Mouse (Mus musculus) neural tube, embryonic 14.5 days (tissue): ENCODE measurements around the gene Slc27a3. TPM values are rescaled to one million over a fixed set of nuclear protein-coding genes. Genes with fewer than 3 reads are reported as not detected.
A peak's percentile ranks its signal among the peaks of the same experiment; 100 is the strongest.

Experiments
- ATAC-seq: fragments of 200-750 bp; cut with Nextera tagmentation; 2 replicates; pipeline ENCODE4 v1.8.0; 2017; ENCODE audit warnings: low read depth, mild to moderate bottlenecking, moderate TSS enrichment, moderate library complexity
- H3K27ac ChIP-seq: fragments of 300-500 bp; sonication (generic); 2 replicates; pipeline ENCODE4 v1.5.1; 2014; ENCODE audit warnings: low read depth, mild to moderate bottlenecking, control low read depth, low read length, moderate library complexity, mixed read lengths
- H3K27me3 ChIP-seq: fragments of 300-500 bp; sonication (generic); 2 replicates; pipeline ENCODE4 v1.6.1; 2014; ENCODE audit warnings: low read length; ENCODE audit not compliant: control insufficient read depth, insufficient read depth
- H3K36me3 ChIP-seq: fragments of 300-500 bp; sonication (generic); 2 replicates; pipeline ENCODE4 v1.6.1; 2014; ENCODE audit warnings: low read length, mixed read lengths; ENCODE audit not compliant: control insufficient read depth, insufficient read depth
- H3K4me1 ChIP-seq: fragments of 300-500 bp; sonication (generic); 2 replicates; pipeline ENCODE4 v1.6.1; 2014; ENCODE audit warnings: low read length; ENCODE audit not compliant: control insufficient read depth, insufficient read depth
- H3K4me2 ChIP-seq: fragments of 300-500 bp; sonication (generic); 2 replicates; pipeline ENCODE4 v1.6.1; 2014; ENCODE audit warnings: mild to moderate bottlenecking, low read depth, low read length, control low read depth
- H3K4me3 ChIP-seq: fragments of 300-500 bp; sonication (generic); 2 replicates; pipeline ENCODE4 v1.5.1; 2014; ENCODE audit warnings: low read depth, low read length, control low read depth, mixed read lengths
- H3K9ac ChIP-seq: fragments of 300-500 bp; sonication (generic); replicated peaks from 2 replicates; pipeline ENCODE4 v1.6.1; 2014; ENCODE audit warnings: low read depth, mild to moderate bottlenecking, control low read depth, low read length, mixed read lengths
- H3K9me3 ChIP-seq: fragments of 300-500 bp; sonication (generic); 2 replicates; pipeline ENCODE4 v1.6.1; 2016; ENCODE audit warnings: low read length; ENCODE audit not compliant: control insufficient read depth
- WGBS: fragments of 180-500 bp; shearing (Covaris S2); extraction: QIAGEN DNeasy Blood & Tissue Kit; methylation state at CpG from one replicate; pipeline ENCODE4 v1.1.7; 2014; 5-methylcytosine and 5-hydroxymethylcytosine counted together
- polyA plus RNA-seq: library from polyadenylated mRNA; unstranded; fragments of >200 nt; fragmentation: Nextera tagmentation; extraction: Ambion mirVana; gene quantifications from 2 replicates; pipeline ENCODE4 v1.2.1, GENCODE M21; 2014

The Slc27a3 gene
- polyA plus RNA-seq, 1 experiment from 2014 or later, result 21.7 TPM

GRCm38 (mm10) chr3:90404121-90404520 lies 14.4 kb upstream of the Slc27a3 start:
- Histone ChIP-seq H3K4me3 (no peak overlapping the region), H3K9ac (no peak overlapping the region), H3K27me3 (no peaks in the 10 kb centered on the region), H3K27ac (no peak overlapping the region), H3K36me3 (peaks cover 91% of the 10 kb centered on the region), H3K9me3 (no peaks in the 10 kb centered on the region), H3K4me1 (no peaks in the 10 kb centered on the region), H3K4me2 (no peak overlapping the region)
- ATAC-seq, result no peak
- 92% methylated on average over 3 of the region's 3 CpGs for WGBS

GRCm38 (mm10) chr3:90400993-90401392 lies 11.3 kb upstream of the Slc27a3 start:
- Histone ChIP-seq H3K4me3 (no peak overlapping the region), H3K36me3 (peaks cover 79% of the 10 kb centered on the region), H3K9me3 (no peaks in the 10 kb centered on the region), H3K27ac (no peak overlapping the region), H3K9ac (no peak overlapping the region), H3K4me1 (no peaks in the 10 kb centered on the region), H3K27me3 (no peaks in the 10 kb centered on the region), H3K4me2 (no peak overlapping the region)
- ATAC-seq, result no peak
- WGBS, result 89% methylated on average over 4 of the region's 4 CpGs

GRCm38 (mm10) chr3:90395629-90396028 lies 5.9 kb upstream of the Slc27a3 start:
- WGBS, result 93% methylated on average over 3 of the region's 3 CpGs
- H3K4me2 ChIP-seq, result no peak overlapping the region
- no peak for ATAC-seq
- no peak overlapping the region for H3K27ac ChIP-seq
- no peak overlapping the region for H3K9ac ChIP-seq
- peaks cover 3% of the 10 kb centered on the region for H3K4me1 ChIP-seq
- H3K36me3 ChIP-seq, result peaks cover 73% of the 10 kb centered on the region
- H3K9me3 ChIP-seq, result no peaks in the 10 kb centered on the region
- no peaks in the 10 kb centered on the region for H3K27me3 ChIP-seq
- no peak overlapping the region for H3K4me3 ChIP-seq

- H3K9ac ChIP-seq, result no peak overlapping the region
- no peak overlapping the region for H3K27ac ChIP-seq
- H3K9me3 ChIP-seq, result no peaks in the 10 kb centered on the region
- H3K4me3 ChIP-seq, result no peak overlapping the region
- no peaks in the 10 kb centered on the region for H3K27me3 ChIP-seq
- ATAC-seq, result no peak
- H3K4me2 ChIP-seq, result no peak overlapping the region
- H3K36me3 ChIP-seq, result peaks cover 52% of the 10 kb centered on the region
- WGBS, result 95% methylated on average over 3 of the region's 3 CpGs
- peaks cover 24% of the 10 kb centered on the region for H3K4me1 ChIP-seq
These were observed 2.9 kb upstream of the Slc27a3 start for GRCm38 (mm10) chr3:90392661-90393060.

- no peak overlapping the region for H3K9ac ChIP-seq
- H3K4me2 ChIP-seq, result no peak overlapping the region
- H3K36me3 ChIP-seq, result peaks cover 52% of the 10 kb centered on the region
- 95% methylated on average over 8 of the region's 8 CpGs for WGBS
- H3K4me3 ChIP-seq, result no peak overlapping the region
- H3K4me1 ChIP-seq, result peaks cover 29% of the 10 kb centered on the region
- no peak overlapping the region for H3K27ac ChIP-seq
- no peaks in the 10 kb centered on the region for H3K9me3 ChIP-seq
- no peak for ATAC-seq
- H3K27me3 ChIP-seq, result no peaks in the 10 kb centered on the region
These were observed 2.2 kb upstream of the Slc27a3 start for GRCm38 (mm10) chr3:90391941-90392340.

- 82% methylated on average over 4 of the region's 4 CpGs for WGBS
- peaks cover 29% of the 10 kb centered on the region for H3K4me1 ChIP-seq
- no peak overlapping the region for H3K4me3 ChIP-seq
- H3K4me2 ChIP-seq, result no peak overlapping the region
- no peak for ATAC-seq
- H3K36me3 ChIP-seq, result peaks cover 42% of the 10 kb centered on the region
- no peaks in the 10 kb centered on the region for H3K9me3 ChIP-seq
- H3K27ac ChIP-seq, result no peak overlapping the region; the same call in 1 of the 2 replicates
- H3K27me3 ChIP-seq, result no peaks in the 10 kb centered on the region
- 0 out of 2 replicates have a peak overlapping the region, but pooled peaks have one; percentile 94 for H3K9ac ChIP-seq
These were observed 1.3 kb upstream of the Slc27a3 start for GRCm38 (mm10) chr3:90391004-90391403.

GRCm38 (mm10) chr3:90388726-90389510 lies 820 bp downstream of the Slc27a3 start:
- peak; percentile 79 for ATAC-seq
- Histone ChIP-seq H3K4me1 (peaks cover 29% of the 10 kb centered on the region), H3K27me3 (no peaks in the 10 kb centered on the region), H3K9me3 (no peaks in the 10 kb centered on the region), H3K36me3 (peaks cover 29% of the 10 kb centered on the region), H3K27ac (peak overlapping the region; percentile 95), H3K4me2 (peak overlapping the region; percentile 90), H3K4me3 (peak overlapping the region; percentile 73), H3K9ac (peak overlapping the region; percentile 94)
- 4% methylated on average over 53 of the region's 53 CpGs for WGBS

GRCm38 (mm10) chr3:90388192-90388591 lies 1.5 kb downstream of the Slc27a3 start:
- Histone ChIP-seq H3K27ac (no peak overlapping the region), H3K4me1 (peaks cover 29% of the 10 kb centered on the region), H3K4me3 (peak overlapping the region; percentile 73), H3K9ac (peak overlapping the region; percentile 94), H3K4me2 (peak overlapping the region; percentile 90), H3K27me3 (no peaks in the 10 kb centered on the region), H3K9me3 (no peaks in the 10 kb centered on the region), H3K36me3 (peaks cover 22% of the 10 kb centered on the region)
- no peak for ATAC-seq
- 77% methylated on average over 4 of the region's 4 CpGs for WGBS

GRCm38 (mm10) chr3:90387483-90387882 lies 2.3 kb downstream of the Slc27a3 start:
- H3K27ac ChIP-seq, result no peak overlapping the region

More at GRCm38 (mm10) chr3:90387483-90387882, 2.3 kb downstream of the Slc27a3 start:
- H3K9me3 ChIP-seq, result no peaks in the 10 kb centered on the region
- H3K4me2 ChIP-seq, result peak overlapping the region; percentile 90
- H3K4me3 ChIP-seq, result peak overlapping the region; percentile 73
- WGBS, result 62% methylated on average over 11 of the region's 11 CpGs
- H3K36me3 ChIP-seq, result peaks cover 15% of the 10 kb centered on the region
- no peaks in the 10 kb centered on the region for H3K27me3 ChIP-seq
- H3K9ac ChIP-seq, result peak overlapping the region; percentile 94; the same call in 1 of the 2 replicates
- H3K4me1 ChIP-seq, result peaks cover 29% of the 10 kb centered on the region
- ATAC-seq, result no peak
